Mouse (Mus musculus) G1E (cell line): ENCODE results near the gene B9d2.

Source experiments
- CTCF ChIP-seq: IDR thresholded peaks from 2 replicates; pipeline ENCODE4 v1.5.1; 2012; ENCODE audit warnings: low read depth, low read length, inconsistent platforms, mixed read lengths
- GATA1 ChIP-seq: IDR thresholded peaks from 2 replicates; pipeline ENCODE4 v1.6.1; 2012; ENCODE audit warnings: borderline replicate concordance, low read length, inconsistent platforms, mixed read lengths
- TAL1 ChIP-seq: conservative IDR thresholded peaks from 2 replicates; pipeline ENCODE4 v1.6.1; 2012; ENCODE audit warnings: low read depth, low read length, inconsistent platforms, mixed read lengths

DNA sequence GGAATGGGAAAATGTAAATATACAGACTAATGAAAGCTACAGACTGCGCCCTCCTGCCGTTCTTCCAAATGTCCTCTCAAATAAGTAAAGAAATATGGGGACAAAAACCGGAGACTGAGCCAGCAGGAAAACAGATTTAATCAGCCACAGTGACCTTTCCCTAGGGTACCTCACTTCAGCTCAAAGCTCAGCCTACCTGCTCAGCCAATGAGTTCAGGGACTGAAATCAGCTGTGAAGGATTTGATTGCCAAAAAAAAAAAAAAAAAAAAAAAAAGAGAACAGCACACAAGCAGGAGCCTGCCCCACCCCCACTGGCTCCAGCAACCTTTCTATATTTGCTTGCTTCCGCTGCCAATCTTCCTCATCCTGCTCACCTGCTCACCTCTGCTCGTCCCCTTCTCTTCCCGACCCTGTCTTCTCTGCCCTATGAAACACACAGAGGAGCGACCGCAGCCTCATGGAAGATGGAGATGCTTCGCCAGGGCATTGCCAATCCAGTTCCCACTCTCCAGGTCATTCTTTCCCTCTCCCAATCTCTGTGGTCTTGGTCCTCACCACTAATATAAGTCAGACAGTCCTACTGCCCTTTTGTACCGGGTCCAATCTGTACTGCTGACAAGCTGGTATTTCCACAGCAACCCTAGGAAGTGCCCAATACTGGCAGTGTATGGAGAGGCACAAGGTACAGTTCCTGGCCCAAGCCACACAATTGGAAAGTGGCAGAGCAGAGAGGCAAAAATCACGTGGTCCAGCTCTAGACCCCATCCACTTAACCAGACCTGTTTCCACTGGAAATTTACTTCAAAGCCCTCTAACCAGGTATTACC lies 24.8 kb upstream of the B9d2 start:
- TF ChIP-seq CTCF (no peak), TAL1 (no peak), GATA1 (no peak)
